Mouse (Mus musculus): Measurements from ENCODE around the gene Cog1.

The Cog1 gene

GRCm38 (mm10) chr11:113705966-113706652, 57.1 kb downstream of the Cog1 start:
- no peak for DNase-seq (ENCODE audit: low spot score in 2 of 2)

- DNase-seq (ENCODE audit: low spot score in 2 of 2): no peak
Measured at GRCm38 (mm10) chr11:113708629-113709213, 59.8 kb downstream of the Cog1 start.

- DNase-seq (ENCODE audit: low spot score in 2 of 2): no peak
Measured at GRCm38 (mm10) chr11:113709272-113709671, 60.3 kb downstream of the Cog1 start.

- DNase-seq (ENCODE audit: low spot score in 2 of 2): no peak
Measured at GRCm38 (mm10) chr11:113709731-113710256, 60.8 kb downstream of the Cog1 start, which contains the start of gene Cpsf4l. TSS of gene Cpsf4l (minus strand) at chr11:113710017.

GRCm38 (mm10) chr11:113710257-113710777, 61.3 kb downstream of the Cog1 start:
- DNase-seq (ENCODE audit: low spot score in 2 of 2): no peak

- no peak for DNase-seq (ENCODE audit: low spot score in 2 of 2)
Measured at GRCm38 (mm10) chr11:113711061-113711460, 62.1 kb downstream of the Cog1 start.

GRCm38 (mm10) chr11:113715078-113715674, 66.2 kb downstream of the Cog1 start:
- DNase-seq (ENCODE audit: low spot score in 2 of 2): no peak

- no peak for DNase-seq (ENCODE audit: low spot score in 2 of 2)
Measured at GRCm38 (mm10) chr11:113716132-113716531, 67.2 kb downstream of the Cog1 start.
